Mouse (Mus musculus) layer of hippocampus, adult 18-20 months (tissue): ENCODE measurements around the gene Bcl2l1. TPM values are rescaled to one million over a fixed set of nuclear protein-coding genes. Genes with fewer than 3 reads are reported as not detected.

Experiments
- DNase-seq, 2 experiments: peaks; one replicate each; pipeline ENCODE4 v3.0.0; 2022; ENCODE audit warnings: low spot score in 2 of 2
- long read RNA-seq: library from polyadenylated mRNA; stranded (forward); transcript quantifications from one replicate; pipeline ENCODE4 v2.0.0, GENCODE M21; 2021
- total RNA-seq, 2 experiments: library from RNA; stranded (reverse); gene quantifications; 2 replicates each; pipeline ENCODE4 v1.2.3; 2021

The Bcl2l1 gene
- total RNA-seq = 100 to 1,000 TPM; 134 to 146 TPM
- long read RNA-seq, transcript Bcl2l1-201 (3 exons, 2,417 nt) = minor isoform, 85 of 233 reads
- long read RNA-seq, transcript Bcl2l1-202 (3 exons, 2,568 nt) = major isoform, 101 of 233 reads
- long read RNA-seq, partial matches to known transcripts = 10 of 233 reads
- long read RNA-seq, other reads (novel, unspliced or antisense) = 36 of 233 reads

DNA sequence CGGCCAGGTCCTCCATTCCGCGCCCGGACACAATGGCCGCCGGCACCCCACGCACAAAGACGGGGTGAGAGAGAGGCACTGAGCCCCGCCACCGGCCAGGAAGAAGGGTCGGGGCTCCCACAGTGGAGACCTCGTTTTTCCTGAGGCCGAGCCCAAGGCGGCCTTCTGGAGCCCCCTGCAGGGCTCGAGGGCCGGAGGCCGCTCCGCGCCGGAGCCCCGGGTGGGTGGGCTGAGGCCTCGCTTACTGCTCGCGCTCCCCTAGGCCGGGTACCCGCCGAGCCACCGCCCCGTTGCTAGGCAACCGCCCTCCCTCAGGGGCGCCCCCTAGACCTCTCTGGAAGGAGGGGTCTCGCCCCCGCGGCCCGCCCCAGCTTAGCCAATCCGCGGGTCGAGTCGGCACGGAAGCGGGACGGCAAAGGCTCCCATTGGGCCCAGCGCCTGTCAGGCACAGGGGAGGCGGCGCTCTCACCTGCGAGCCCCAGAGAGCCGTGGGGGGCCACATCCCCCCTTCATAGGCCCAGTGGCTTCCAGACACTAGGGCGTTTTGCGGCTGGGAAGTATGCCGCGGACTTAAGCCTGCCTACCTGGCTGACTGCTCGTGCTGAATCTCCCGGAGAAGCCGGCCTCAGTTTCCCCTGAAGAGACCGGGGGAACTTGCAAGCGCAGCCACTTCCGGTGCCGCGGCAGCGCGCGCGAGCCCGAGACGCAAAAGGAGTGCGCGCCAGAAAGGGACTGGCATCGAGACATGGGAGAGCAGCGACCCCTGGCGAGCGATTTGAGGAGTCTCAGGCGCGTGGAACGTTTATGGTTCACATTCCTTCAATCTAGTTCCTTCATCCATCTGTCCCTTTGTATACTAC lies at the start of gene Bcl2l1:
Gene Bcl2l1 (minus strand): TSS at position 710 of the 860 bp plus-strand sequence.
- peak; percentile 98 to 99 for DNase-seq

- no peak for DNase-seq
Measured at GRCm38 (mm10) chr2:152880898-152881297, 49.4 kb upstream of the Bcl2l1 start.

- no peak for DNase-seq
Measured at GRCm38 (mm10) chr2:152878239-152878638, 46.7 kb upstream of the Bcl2l1 start.

DNA sequence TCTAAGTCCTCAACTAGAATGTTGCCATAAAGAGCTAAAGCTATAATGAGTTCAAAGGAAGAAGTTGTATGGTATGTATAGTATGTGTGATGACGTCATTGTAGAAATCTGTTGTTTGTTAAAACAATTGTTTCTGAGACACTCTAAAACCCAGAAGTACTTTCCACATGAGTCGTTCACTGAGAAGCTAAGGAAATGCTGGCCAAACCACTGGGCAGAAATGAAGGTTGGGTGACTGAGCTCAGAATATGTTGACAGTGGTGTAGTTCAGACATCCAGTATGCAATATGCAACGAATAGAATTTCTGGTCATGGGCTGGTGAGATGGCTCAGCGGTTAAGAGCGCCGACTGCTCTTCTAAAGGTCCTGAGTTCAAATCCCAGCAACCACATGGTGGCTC lies 31.8 kb upstream of the Bcl2l1 start:
- no peak for DNase-seq

DNA sequence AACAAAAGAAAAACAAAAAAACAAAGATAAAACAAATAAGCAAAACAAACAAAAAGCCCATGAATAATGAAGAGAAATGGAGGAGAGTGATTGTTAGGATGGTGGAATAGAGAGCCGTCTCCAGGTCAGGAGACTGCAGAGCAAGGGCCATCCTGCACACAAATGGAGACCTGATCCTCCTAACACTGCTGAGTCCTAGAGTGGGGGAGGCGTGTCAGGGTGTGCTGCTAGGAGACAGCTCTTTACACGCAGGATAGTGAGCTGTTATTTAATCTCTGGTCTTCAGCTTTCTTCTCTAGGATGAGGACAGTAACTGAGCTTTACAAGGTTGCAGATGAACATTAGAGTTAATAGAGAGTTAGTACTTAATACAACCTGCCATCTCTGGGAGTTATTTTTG lies 31.1 kb upstream of the Bcl2l1 start:
- no peak for DNase-seq

- DNase-seq = no peak
Measured at GRCm38 (mm10) chr2:152861891-152862290, 30.4 kb upstream of the Bcl2l1 start.

GRCm38 (mm10) chr2:152859501-152859900 lies 28.0 kb upstream of the Bcl2l1 start:
- no peak for DNase-seq

GRCm38 (mm10) chr2:152848466-152848865 lies 16.9 kb upstream of the Bcl2l1 start:
- DNase-seq = no peak

DNA sequence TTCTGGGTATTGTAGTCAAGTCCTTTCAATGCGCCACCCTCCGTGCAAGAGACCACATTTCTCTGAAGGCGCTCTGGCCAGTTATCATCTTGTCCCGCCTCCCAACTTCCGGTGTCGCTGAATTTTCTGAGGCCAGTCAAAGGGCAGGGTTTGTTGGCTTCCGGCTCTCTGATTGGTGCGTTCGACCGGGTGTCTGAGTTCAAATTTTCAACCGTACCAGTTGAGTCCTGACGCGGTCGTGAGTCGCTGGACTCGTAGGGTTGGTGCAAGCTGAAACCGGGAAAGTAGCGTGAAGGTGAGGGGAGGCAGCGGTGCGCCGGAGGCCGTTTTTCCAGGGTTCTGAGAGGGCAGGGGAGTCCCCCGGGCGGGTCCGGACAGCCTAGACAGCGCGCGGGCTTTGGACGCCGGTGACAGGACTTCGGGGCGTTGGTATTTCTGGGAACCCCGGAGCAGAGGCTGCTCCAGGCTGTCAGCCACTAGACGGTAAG lies 16.3 kb upstream of the Bcl2l1 start, which contains the start of gene Tpx2:
Gene Tpx2 (plus strand): TSS at position 150 of the 488 bp plus-strand sequence.
- peak; percentile 97 to 99 for DNase-seq

DNA sequence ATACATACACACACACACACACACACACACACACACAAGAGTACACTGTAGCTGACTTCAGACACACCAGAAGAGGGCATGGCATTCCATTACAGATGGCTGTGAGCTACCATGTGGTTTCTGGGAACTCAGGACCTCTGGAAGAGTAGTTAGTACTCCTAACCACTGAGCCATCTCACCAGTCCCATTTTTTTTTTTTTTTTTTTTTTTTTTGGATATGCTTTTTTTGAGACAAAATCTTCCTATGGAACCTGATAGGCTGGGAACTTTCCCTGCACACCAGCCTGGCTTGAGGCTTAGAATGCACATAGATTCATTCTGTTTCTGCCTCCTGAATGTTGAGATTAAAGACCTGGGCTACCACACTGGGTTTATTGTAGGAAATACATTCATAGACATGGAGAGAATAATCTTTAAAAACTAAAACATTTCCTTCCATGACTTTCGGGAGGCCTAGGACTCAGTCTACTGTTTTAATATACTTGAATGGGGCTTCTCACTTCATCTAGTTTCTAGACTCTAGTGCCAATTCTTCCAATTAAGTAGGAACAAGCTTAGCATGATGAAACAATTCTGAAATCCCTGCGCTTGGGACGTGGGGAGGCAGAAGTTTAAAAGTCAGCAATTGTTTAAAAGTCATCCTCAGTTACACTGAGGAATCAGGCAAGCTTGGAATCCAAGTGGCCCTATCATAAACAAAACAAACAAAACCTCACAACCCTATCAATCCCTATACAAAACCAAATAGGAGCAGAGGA lies 15.7 kb upstream of the Bcl2l1 start:
- DNase-seq = no peak

DNA sequence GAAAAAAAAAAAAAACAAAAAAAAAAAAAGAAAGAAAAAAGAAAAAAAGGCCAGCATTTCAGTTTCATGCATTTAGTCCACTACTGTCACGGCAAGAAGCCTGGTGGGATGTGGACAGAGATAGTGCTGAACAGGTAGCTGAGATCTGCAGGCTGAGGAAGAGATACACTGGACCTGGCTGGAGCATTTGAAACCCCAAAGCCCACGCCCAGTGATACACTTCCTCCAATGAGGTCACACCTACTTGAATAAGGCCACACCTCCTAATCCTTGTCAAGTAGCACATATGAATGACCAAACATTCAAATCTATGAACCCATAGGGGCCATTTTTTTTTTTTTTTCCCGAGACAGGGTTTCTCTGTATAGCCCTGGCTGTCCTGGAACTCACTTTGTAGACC lies 11.2 kb upstream of the Bcl2l1 start:
- DNase-seq = no peak

GRCm38 (mm10) chr2:152839256-152839655 lies 7.7 kb upstream of the Bcl2l1 start:
- no peak for DNase-seq

DNA sequence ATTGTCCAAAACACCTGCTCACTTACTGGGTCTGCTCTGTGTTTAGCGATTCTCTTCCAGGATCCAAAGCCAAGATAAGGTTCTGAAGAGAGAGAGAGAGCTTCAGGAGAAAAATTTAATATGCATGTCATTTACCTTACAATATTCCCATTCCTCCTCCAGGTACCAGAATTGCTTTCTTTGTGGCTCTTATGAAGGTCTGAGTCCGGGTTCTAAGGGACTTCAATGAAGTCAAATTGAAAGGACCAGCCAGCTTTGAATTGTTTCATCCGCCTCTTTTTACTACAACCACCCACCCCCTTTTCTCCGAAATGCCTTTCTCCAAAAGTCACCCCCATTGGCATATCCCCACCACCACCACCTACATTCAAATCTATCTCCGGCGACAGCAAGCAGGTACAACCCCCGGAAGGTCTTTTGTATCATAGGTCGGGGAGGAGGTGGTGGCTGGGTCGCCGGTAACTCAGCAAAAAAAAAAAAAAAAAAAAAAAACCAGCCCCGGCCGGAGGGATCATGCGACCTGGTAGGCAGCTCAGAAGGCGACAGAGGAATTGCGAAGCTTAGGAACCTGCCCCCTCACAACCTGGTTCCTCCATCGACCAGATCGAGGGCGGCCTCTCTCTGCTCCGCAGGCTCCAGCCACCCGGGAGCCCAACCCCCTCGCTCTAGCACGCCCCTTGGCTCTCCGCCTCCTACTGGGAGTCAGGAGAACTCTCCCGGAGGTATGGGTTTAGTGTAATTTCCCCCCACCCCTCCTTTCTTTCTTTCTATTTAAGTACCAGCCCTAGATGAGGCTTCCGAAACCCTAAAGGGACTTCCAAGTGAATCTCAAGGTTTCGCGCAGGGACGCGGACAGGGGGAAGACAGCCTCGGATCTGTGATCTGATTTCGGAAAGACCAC lies 1.3 kb downstream of the Bcl2l1 start:
- peak; percentile 86 to 91 for DNase-seq

DNA sequence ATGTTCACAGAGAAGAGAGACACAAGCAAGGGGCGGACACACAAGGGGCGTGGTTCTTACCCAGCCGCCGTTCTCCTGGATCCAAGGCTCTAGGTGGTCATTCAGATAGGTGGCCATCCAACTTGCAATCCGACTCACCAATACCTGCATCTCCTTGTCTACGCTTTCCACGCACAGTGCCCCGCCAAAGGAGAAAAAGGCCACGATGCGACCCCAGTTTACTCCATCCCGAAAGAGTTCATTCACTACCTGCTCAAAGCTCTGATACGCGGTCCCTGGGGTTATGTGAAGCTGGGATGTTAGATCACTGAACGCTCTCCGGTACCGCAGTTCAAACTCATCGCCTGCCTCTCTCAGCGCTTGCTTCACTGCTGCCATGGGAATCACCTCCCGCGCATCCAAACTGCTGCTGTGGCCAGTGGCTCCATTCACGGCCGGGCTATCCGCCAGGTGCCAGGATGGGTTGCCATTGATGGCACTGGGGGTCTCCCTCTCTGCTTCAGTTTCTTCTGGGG lies 2.1 kb downstream of the Bcl2l1 start:
- DNase-seq = peak in 1 of 2 experiments; percentile 50

DNA sequence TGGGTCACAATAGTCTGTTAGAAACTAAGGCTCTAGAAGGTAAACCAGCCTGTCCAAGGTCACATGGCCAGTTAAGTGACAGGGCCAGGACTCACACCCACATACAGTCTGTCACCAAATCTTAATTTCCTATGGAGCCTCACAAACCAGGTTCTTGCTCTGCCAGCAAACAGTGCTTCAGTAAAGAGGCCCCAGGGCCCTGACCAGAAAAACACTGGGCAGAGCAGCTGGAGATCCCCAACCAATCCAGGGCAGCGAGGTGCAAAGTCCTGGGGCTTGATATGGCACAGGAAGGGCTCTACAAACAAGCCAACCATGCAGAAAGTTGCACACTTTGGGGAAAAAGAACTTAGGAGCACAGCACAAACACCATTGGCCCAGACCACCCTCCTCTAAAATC lies 3.0 kb downstream of the Bcl2l1 start:
- DNase-seq = no peak

- no peak for DNase-seq
Measured at GRCm38 (mm10) chr2:152828011-152828370, 3.5 kb downstream of the Bcl2l1 start.

GRCm38 (mm10) chr2:152827321-152828010 lies 4.1 kb downstream of the Bcl2l1 start:
- DNase-seq = no peak

GRCm38 (mm10) chr2:152826481-152826880 lies 5.0 kb downstream of the Bcl2l1 start:
- DNase-seq = no peak

GRCm38 (mm10) chr2:152825713-152826112 lies 5.8 kb downstream of the Bcl2l1 start:
- no peak for DNase-seq

- DNase-seq = no peak
Measured at GRCm38 (mm10) chr2:152825168-152825697, 6.3 kb downstream of the Bcl2l1 start.
